Mouse (Mus musculus): ENCODE measurements around the gene Xpnpep3. TPM values are rescaled to one million over a fixed set of nuclear protein-coding genes. Genes with fewer than 3 reads are reported as not detected.
"Not testable (repeated sequence)": the region's sequence is repeated elsewhere in the genome, so short reads cannot be mapped to it uniquely, and the experiment has no call there.

Gene Xpnpep3
- polyA plus RNA-seq, 1 experiment from 2014 or later, result 10.9 TPM

- H3K4me2 ChIP-seq (replicated peaks; ENCODE audit: low read depth, low read length), result no peak overlapping the region
- H3K27ac ChIP-seq (ENCODE audit: low read length), result no peak overlapping the region
- no peak for ATAC-seq (ENCODE audit: low FRiP score, low TSS enrichment)
- H3K9ac ChIP-seq (replicated peaks; ENCODE audit: low read length), result no peak overlapping the region
- H3K36me3 ChIP-seq (ENCODE audit: insufficient read depth, low read length), result peaks cover 29% of the 10 kb centered on the region
- no peaks in the 10 kb centered on the region for H3K9me3 ChIP-seq (ENCODE audit: low read length)
- peaks cover 21% of the 10 kb centered on the region for H3K4me1 ChIP-seq (ENCODE audit: insufficient read depth, low read length)
- no peak overlapping the region for H3K4me3 ChIP-seq (ENCODE audit: low read length)
- no peaks in the 10 kb centered on the region for H3K27me3 ChIP-seq (ENCODE audit: insufficient read depth, low read length)
Measured at GRCm38 (mm10) chr15:81392997-81393396, 6.9 kb upstream of the Xpnpep3 start.

GRCm38 (mm10) chr15:81394211-81394915, 5.6 kb upstream of the Xpnpep3 start:
- Histone ChIP-seq H3K27ac (ENCODE audit: low read length) (no peak overlapping the region), H3K9ac (replicated peaks; ENCODE audit: low read length) (no peak overlapping the region), H3K4me2 (replicated peaks; ENCODE audit: low read depth, low read length) (no peak overlapping the region), H3K36me3 (ENCODE audit: insufficient read depth, low read length) (peaks cover 21% of the 10 kb centered on the region), H3K4me3 (ENCODE audit: low read length) (no peak overlapping the region), H3K9me3 (ENCODE audit: low read length) (no peaks in the 10 kb centered on the region), H3K4me1 (ENCODE audit: insufficient read depth, low read length) (peaks cover 27% of the 10 kb centered on the region), H3K27me3 (ENCODE audit: insufficient read depth, low read length) (no peaks in the 10 kb centered on the region)
- no peak for ATAC-seq (ENCODE audit: low FRiP score, low TSS enrichment)
- WGBS, result 76% methylated on average over 8 of the region's 8 CpGs

GRCm38 (mm10) chr15:81398189-81398588, 1.7 kb upstream of the Xpnpep3 start:
- Histone ChIP-seq H3K9ac (replicated peaks; ENCODE audit: low read length) (peak overlapping the region; percentile 92), H3K27me3 (ENCODE audit: insufficient read depth, low read length) (no peaks in the 10 kb centered on the region), H3K36me3 (ENCODE audit: insufficient read depth, low read length) (no peaks in the 10 kb centered on the region), H3K4me1 (ENCODE audit: insufficient read depth, low read length) (peaks cover 37% of the 10 kb centered on the region), H3K27ac (ENCODE audit: low read length) (no peak overlapping the region), H3K4me3 (ENCODE audit: low read length) (peak overlapping the region; percentile 86), H3K4me2 (replicated peaks; ENCODE audit: low read depth, low read length) (peak overlapping the region; percentile 67), H3K9me3 (ENCODE audit: low read length) (no peaks in the 10 kb centered on the region)
- ATAC-seq (ENCODE audit: low FRiP score, low TSS enrichment), result no peak

- ATAC-seq (ENCODE audit: low FRiP score, low TSS enrichment), result no peak; the same call in 1 of the 2 replicates
- Histone ChIP-seq H3K36me3 (ENCODE audit: insufficient read depth, low read length) (no peaks in the 10 kb centered on the region), H3K4me1 (ENCODE audit: insufficient read depth, low read length) (peaks cover 37% of the 10 kb centered on the region), H3K4me3 (ENCODE audit: low read length) (peak overlapping the region; percentile 86), H3K9ac (replicated peaks; ENCODE audit: low read length) (peak overlapping the region; percentile 92), H3K4me2 (replicated peaks; ENCODE audit: low read depth, low read length) (peak overlapping the region; percentile 67), H3K9me3 (ENCODE audit: low read length) (no peaks in the 10 kb centered on the region), H3K27me3 (ENCODE audit: insufficient read depth, low read length) (no peaks in the 10 kb centered on the region), H3K27ac (ENCODE audit: low read length) (peak overlapping the region; percentile 97)
- WGBS, result 0% methylated on average over 21 of the region's 21 CpGs
Measured at GRCm38 (mm10) chr15:81399297-81399637, 671 bp upstream of the Xpnpep3 start.

- no peaks in the 10 kb centered on the region for H3K9me3 ChIP-seq (ENCODE audit: low read length)
- H3K36me3 ChIP-seq (ENCODE audit: insufficient read depth, low read length), result no peaks in the 10 kb centered on the region
- H3K27ac ChIP-seq (ENCODE audit: low read length), result no peak overlapping the region
- peaks cover 9% of the 10 kb centered on the region for H3K4me1 ChIP-seq (ENCODE audit: insufficient read depth, low read length)
- H3K4me2 ChIP-seq (replicated peaks; ENCODE audit: low read depth, low read length), result no peak overlapping the region
- H3K4me3 ChIP-seq (ENCODE audit: low read length), result no peak overlapping the region
- no peak overlapping the region for H3K9ac ChIP-seq (replicated peaks; ENCODE audit: low read length)
- H3K27me3 ChIP-seq (ENCODE audit: insufficient read depth, low read length), result no peaks in the 10 kb centered on the region
- WGBS, result 97% methylated on average over 3 of the region's 3 CpGs
- ATAC-seq (ENCODE audit: low FRiP score, low TSS enrichment), result no peak
Measured at GRCm38 (mm10) chr15:81405008-81405407, 5.1 kb downstream of the Xpnpep3 start.

GRCm38 (mm10) chr15:81408199-81408598, 8.3 kb downstream of the Xpnpep3 start, which contains the start of gene Dnajb7:
Gene Dnajb7, minus strand, starts transcription at chr15:81408299.
- ATAC-seq (ENCODE audit: low FRiP score, low TSS enrichment), result no peak
- H3K4me3 ChIP-seq (ENCODE audit: low read length), result no peak within 1 kb of the TSS
- WGBS, result 97% methylated on average over 1 of the region's 1 CpGs

GRCm38 (mm10) chr15:81416763-81417310, 16.9 kb downstream of the Xpnpep3 start:
- H3K4me2 ChIP-seq (replicated peaks; ENCODE audit: low read depth, low read length), result peak overlapping the region; percentile 56
- H3K9ac ChIP-seq (replicated peaks; ENCODE audit: low read length), result peak overlapping the region; percentile 64
- H3K27me3 ChIP-seq (ENCODE audit: insufficient read depth, low read length); H3K4me1 ChIP-seq (ENCODE audit: insufficient read depth, low read length); H3K9me3 ChIP-seq (ENCODE audit: low read length); H3K36me3 ChIP-seq (ENCODE audit: insufficient read depth, low read length): not testable (repeated sequence)
- 4% methylated on average over 22 of the region's 22 CpGs for WGBS
- peak; percentile 94 for ATAC-seq (ENCODE audit: low FRiP score, low TSS enrichment)
- H3K27ac ChIP-seq (ENCODE audit: low read length), result 0 out of 2 replicates have a peak overlapping the region, but pooled peaks have one; percentile 20
- H3K4me3 ChIP-seq (ENCODE audit: low read length), result peak overlapping the region; percentile 36

More at GRCm38 (mm10) chr15:81408199-81408598, 8.3 kb downstream of the Xpnpep3 start, which contains the start of gene Dnajb7:
- Histone ChIP-seq H3K4me2 (replicated peaks; ENCODE audit: low read depth, low read length) (no peak within 1 kb of the TSS), H3K27me3 (ENCODE audit: insufficient read depth, low read length) (no peaks in the 10 kb centered on the region), H3K9ac (replicated peaks; ENCODE audit: low read length) (no peak within 1 kb of the TSS), H3K9me3 (ENCODE audit: low read length) (no peaks in the 10 kb centered on the region), H3K36me3 (ENCODE audit: insufficient read depth, low read length) (no peaks in the 10 kb centered on the region), H3K27ac (ENCODE audit: low read length) (no peak within 1 kb of the TSS), H3K4me1 (ENCODE audit: insufficient read depth, low read length) (no peaks in the 10 kb centered on the region)

GRCm38 (mm10) chr15:81418065-81418464, 18.1 kb downstream of the Xpnpep3 start:
- H3K36me3 ChIP-seq (ENCODE audit: insufficient read depth, low read length), result 0 out of 2 replicates have a peak, but pooled peaks cover 7% of the 10 kb centered on the region
- H3K9me3 ChIP-seq (ENCODE audit: low read length), result no peaks in the 10 kb centered on the region
- 74% methylated on average over 4 of the region's 4 CpGs for WGBS
- H3K4me1 ChIP-seq (ENCODE audit: insufficient read depth, low read length), result peaks cover 7% of the 10 kb centered on the region
- no peak overlapping the region for H3K27ac ChIP-seq (ENCODE audit: low read length)
- no peaks in the 10 kb centered on the region for H3K27me3 ChIP-seq (ENCODE audit: insufficient read depth, low read length)
- H3K4me2 ChIP-seq (replicated peaks; ENCODE audit: low read depth, low read length), result no peak overlapping the region
- no peak for ATAC-seq (ENCODE audit: low FRiP score, low TSS enrichment)
- H3K4me3 ChIP-seq (ENCODE audit: low read length), result no peak overlapping the region
- H3K9ac ChIP-seq (replicated peaks; ENCODE audit: low read length), result no peak overlapping the region

- H3K4me1 ChIP-seq (ENCODE audit: insufficient read depth, low read length), result peaks cover 4% of the 10 kb centered on the region
- no peak for ATAC-seq (ENCODE audit: low FRiP score, low TSS enrichment)
- H3K27me3 ChIP-seq (ENCODE audit: insufficient read depth, low read length), result no peaks in the 10 kb centered on the region
- no peaks in the 10 kb centered on the region for H3K9me3 ChIP-seq (ENCODE audit: low read length)
- 0 out of 2 replicates have a peak, but pooled peaks cover 5% of the 10 kb centered on the region for H3K36me3 ChIP-seq (ENCODE audit: insufficient read depth, low read length)
- no peak overlapping the region for H3K9ac ChIP-seq (replicated peaks; ENCODE audit: low read length)
- WGBS, result 39% methylated on average over 1 of the region's 1 CpGs
- H3K27ac ChIP-seq (ENCODE audit: low read length), result peak overlapping the region; percentile 88
- H3K4me2 ChIP-seq (replicated peaks; ENCODE audit: low read depth, low read length), result no peak overlapping the region
- no peak overlapping the region for H3K4me3 ChIP-seq (ENCODE audit: low read length)
Measured at GRCm38 (mm10) chr15:81421454-81421853, 21.5 kb downstream of the Xpnpep3 start.

GRCm38 (mm10) chr15:81422156-81422681, 22.3 kb downstream of the Xpnpep3 start:
- Histone ChIP-seq H3K4me2 (replicated peaks; ENCODE audit: low read depth, low read length) (peak overlapping the region; percentile 11), H3K9me3 (ENCODE audit: low read length) (no peaks in the 10 kb centered on the region), H3K36me3 (ENCODE audit: insufficient read depth, low read length) (peaks cover 7% of the 10 kb centered on the region; the same call in 1 of the 2 replicates), H3K27me3 (ENCODE audit: insufficient read depth, low read length) (no peaks in the 10 kb centered on the region), H3K4me1 (ENCODE audit: insufficient read depth, low read length) (no peaks in the 10 kb centered on the region), H3K27ac (ENCODE audit: low read length) (peak overlapping the region; percentile 88), H3K4me3 (ENCODE audit: low read length) (no peak overlapping the region), H3K9ac (replicated peaks; ENCODE audit: low read length) (no peak overlapping the region; the same call in 1 of the 2 replicates)
- ATAC-seq (ENCODE audit: low FRiP score, low TSS enrichment), result no peak
- 60% methylated on average over 7 of the region's 7 CpGs for WGBS

Measured in kidney, embryonic 16.5 days (tissue).